Mouse (Mus musculus) fat pad, adult 2 months (tissue): ENCODE data around the gene Cpt1b.

Experiments used
- DNase-seq: peaks from one replicate; pipeline ENCODE4 v3.0.0-alpha.2; 2011; ENCODE audit warnings: low read depth, low spot score; ENCODE audit errors: extremely low read depth

Gene Cpt1b

GRCm38 (mm10) chr15:89387127-89387526, 38.5 kb downstream of the Cpt1b start:
- no peak for DNase-seq

- DNase-seq, result no peak
Observed at GRCm38 (mm10) chr15:89384617-89385016, 41.0 kb downstream of the Cpt1b start, which contains the start of gene Klhdc7b. Klhdc7b (plus strand) TSS chr15:89384917.

- DNase-seq, result no peak
Observed at GRCm38 (mm10) chr15:89379429-89379828, 46.2 kb downstream of the Cpt1b start.

GRCm38 (mm10) chr15:89378831-89379401, 46.7 kb downstream of the Cpt1b start, which contains the start of gene Odf3b:
Odf3b (minus strand) TSS chr15:89379282.
- DNase-seq, result no peak

- no peak for DNase-seq
Observed at GRCm38 (mm10) chr15:89377938-89378828, 47.5 kb downstream of the Cpt1b start.

GRCm38 (mm10) chr15:89377362-89377761, 48.3 kb downstream of the Cpt1b start:
- no peak for DNase-seq

- no peak for DNase-seq
Observed at GRCm38 (mm10) chr15:89376957-89377356, 48.7 kb downstream of the Cpt1b start, which contains the start of gene Tymp. Tymp (minus strand) TSS chr15:89377039.

GRCm38 (mm10) chr15:89376040-89376439, 49.6 kb downstream of the Cpt1b start:
- no peak for DNase-seq

- DNase-seq, result no peak
Observed at GRCm38 (mm10) chr15:89374801-89375534, 50.7 kb downstream of the Cpt1b start.

GRCm38 (mm10) chr15:89374340-89374739, 51.3 kb downstream of the Cpt1b start:
- DNase-seq, result no peak

GRCm38 (mm10) chr15:89373762-89374248, 51.9 kb downstream of the Cpt1b start, which contains the start of gene Sco2:
Sco2 (minus strand) TSS chr15:89373846.
- no peak for DNase-seq

- no peak for DNase-seq
Observed at GRCm38 (mm10) chr15:89373027-89373761, 52.5 kb downstream of the Cpt1b start.

GRCm38 (mm10) chr15:89372536-89372935, 53.1 kb downstream of the Cpt1b start:
- no peak for DNase-seq

- DNase-seq, result no peak
Observed at GRCm38 (mm10) chr15:89372068-89372467, 53.6 kb downstream of the Cpt1b start.
